Mouse (Mus musculus) hematopoietic stem cell, adult 5-6 weeks (primary cell): ENCODE results near the gene Tkfc. TPM values are rescaled to one million over a fixed set of nuclear protein-coding genes. Genes with fewer than 3 reads are reported as not detected.

Experiments
- ATAC-seq, 2 experiments: fragments of 125-278 bp in 1 of 2; replicated peaks in 1 of 2; 2 replicates each; pipeline ENCODE4 v1.8.0; 2016 to 2017; ENCODE audit warnings: inconsistent platforms in 2 of 2, mild to moderate bottlenecking in 2 of 2, moderate number of reproducible peaks in 2 of 2, low read depth in 1 of 2, moderate TSS enrichment in 1 of 2; ENCODE audit not compliant: low FRiP score in 2 of 2, poor library complexity in 2 of 2, severe bottlenecking in 2 of 2, insufficient read depth in 1 of 2, low TSS enrichment in 1 of 2
- total RNA-seq: library from RNA; stranded (forward); fragments of 172-1452, 232-1000 nt; gene quantifications from 2 replicates; pipeline ENCODE4 v1.2.3, GENCODE M21; 2017

Gene Tkfc
- total RNA-seq, 1 experiment from 2014 or later = 7.3 TPM

DNA sequence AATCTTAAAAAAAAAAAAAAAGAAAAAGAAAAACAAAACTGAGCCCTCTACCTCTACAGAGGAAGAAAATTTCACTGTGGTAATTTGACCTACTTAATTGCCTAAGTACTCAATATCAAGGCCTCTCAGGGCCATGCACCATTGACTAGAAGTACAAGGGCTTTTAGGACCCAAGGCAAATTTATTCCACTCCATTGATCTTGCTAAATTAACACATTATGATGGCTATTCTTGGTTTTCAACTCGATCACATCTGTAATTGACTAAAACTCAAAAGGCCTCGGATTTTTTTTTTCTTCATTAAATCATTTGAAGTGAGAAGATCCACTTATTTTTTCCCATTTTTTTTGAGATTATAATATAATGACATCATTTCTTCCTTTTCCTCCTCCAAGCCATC lies 48.0 kb downstream of the Tkfc start:
- no peak for ATAC-seq

DNA sequence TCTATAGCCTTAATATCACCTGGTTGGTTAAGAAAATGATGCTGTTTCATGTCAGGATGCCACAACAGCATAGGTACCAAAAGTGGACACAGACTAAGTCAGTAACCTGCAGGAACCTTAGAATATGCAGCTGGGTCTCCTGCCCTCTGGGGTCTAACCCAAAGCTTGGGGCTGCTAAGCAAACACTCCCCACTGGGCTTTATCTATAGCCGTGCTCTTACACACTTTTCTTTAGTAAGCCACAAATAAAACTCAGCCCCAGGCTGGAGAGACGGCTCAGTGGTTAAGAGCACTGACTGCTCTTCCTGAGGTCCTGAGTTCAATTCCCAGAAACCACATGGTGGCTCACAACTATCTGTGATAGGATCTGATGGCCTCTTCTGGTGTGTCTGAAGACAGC lies 48.5 kb downstream of the Tkfc start:
- no peak for ATAC-seq

DNA sequence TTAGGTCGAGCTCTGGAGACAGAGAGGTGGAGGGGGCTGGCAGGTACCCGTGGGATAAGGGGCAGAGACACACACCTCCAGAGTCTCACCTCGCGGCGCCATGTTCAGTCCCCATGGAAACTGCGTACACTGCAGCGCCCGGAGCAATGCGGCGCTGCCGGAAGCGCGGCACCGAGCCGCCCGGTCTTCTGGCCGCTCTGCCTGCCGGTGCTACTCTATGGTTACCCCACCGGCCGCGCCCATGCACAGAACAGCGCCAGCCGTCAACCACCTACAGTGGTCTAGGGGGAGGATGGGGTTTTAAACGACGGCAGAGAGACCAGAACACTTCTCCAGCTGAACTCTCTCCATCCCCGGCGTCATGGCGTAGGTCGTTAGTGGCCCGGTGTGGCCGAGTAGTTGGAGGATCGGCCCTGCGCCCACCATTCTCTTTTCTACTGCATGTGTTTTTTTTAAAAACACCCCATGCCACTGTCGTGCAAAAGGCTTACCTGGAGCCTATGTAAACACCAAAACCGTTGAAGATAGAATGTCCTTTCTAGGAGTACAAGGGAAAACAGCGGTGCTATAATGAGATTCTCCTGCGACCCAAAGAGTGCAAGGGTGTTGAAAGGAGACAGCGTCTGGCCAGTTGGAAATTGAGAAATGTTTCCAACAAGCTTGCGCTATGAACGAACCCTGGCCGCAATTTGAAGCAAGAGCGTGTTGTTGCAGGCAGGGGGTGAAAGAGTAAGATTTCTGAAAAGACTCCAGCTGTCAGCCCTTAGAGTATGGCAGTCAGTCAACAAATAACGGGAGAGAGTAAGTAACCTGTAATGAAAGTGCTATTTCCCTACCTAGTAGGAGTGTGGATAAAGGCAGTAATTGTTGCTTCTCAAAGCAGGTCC lies 49.6 kb downstream of the Tkfc start, which contains the start of gene Tmem216:
Tmem216 (minus strand) TSS at position 615 of the 887 bp plus-strand sequence.
- peak; percentile 94 to 99 for ATAC-seq

DNA sequence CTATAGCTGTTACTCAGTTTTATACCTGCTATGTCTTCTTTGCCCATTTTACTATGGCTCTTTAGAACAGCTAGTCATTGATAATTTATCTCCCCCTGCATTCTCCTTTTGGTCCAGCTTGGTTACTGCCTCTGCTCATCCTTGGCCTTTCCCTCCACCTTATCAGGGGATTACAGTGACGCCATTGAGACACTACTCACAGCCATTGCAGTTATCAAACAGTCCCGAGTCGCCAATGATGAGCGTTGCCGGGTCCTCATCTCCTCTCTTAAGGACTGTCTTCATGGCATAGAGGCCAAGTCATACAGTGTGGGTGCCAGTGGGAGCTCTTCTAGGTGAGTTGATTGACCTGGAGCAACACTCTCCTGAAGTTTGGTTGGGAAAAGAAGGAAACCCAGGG lies 66.0 kb downstream of the Tkfc start:
- no peak for ATAC-seq

Other genes starting within 250 kb of the Tkfc start
- not detected in 2 replicates for gene Syt7, start 216.6 kb downstream of the Tkfc start, total RNA-seq
- gene Lrrc10b, start 148.2 kb downstream of the Tkfc start, total RNA-seq = not detected in 2 replicates
- gene Ppp1r32, start 122.7 kb downstream of the Tkfc start, total RNA-seq = not detected in 2 replicates
- 52.1 and 63.2 TPM in 2 replicates for gene Cpsf7, start 80.4 kb downstream of the Tkfc start, total RNA-seq
- 59.2 and 71.7 TPM in 2 replicates for gene Sdhaf2, start 79.5 kb downstream of the Tkfc start, total RNA-seq
- 8.5 and 27.0 TPM in 2 replicates for gene Tmem216, start 49.4 kb downstream of the Tkfc start, total RNA-seq
- gene Cyb561a3, start 28.5 kb downstream of the Tkfc start, total RNA-seq = 19.9 and 39.3 TPM in 2 replicates
- 5.6 and 11.9 TPM in 2 replicates for gene Tmem138, start 28.3 kb downstream of the Tkfc start, total RNA-seq
- 373 and 377 TPM in 2 replicates for gene Ddb1, start 327 bp downstream of the Tkfc start, total RNA-seq
- 0.19 TPM in 1 of 2 replicates, not detected in the other for gene Vwce, start 28.6 kb upstream of the Tkfc start, total RNA-seq
- not detected in 2 replicates for gene Pga5, start 72.4 kb upstream of the Tkfc start, total RNA-seq
- 11.7 and 13.9 TPM in 2 replicates for gene Vps37c, start 83.1 kb upstream of the Tkfc start, total RNA-seq
- 1.1 and 4.5 TPM in 2 replicates for gene Cd5, start 133.3 kb upstream of the Tkfc start, total RNA-seq
- 1.6 and 3.4 TPM in 2 replicates for gene Cd6, start 224.4 kb upstream of the Tkfc start, total RNA-seq
- 0.94 and 9.2 TPM in 2 replicates for gene Slc15a3, start 234.1 kb upstream of the Tkfc start, total RNA-seq